ENCODE assay signal across 8 mouse cellular contexts in genomic region chr3:27316559-27317287, GRCm38 (mm10). TPM values are rescaled to one million over a fixed set of nuclear protein-coding genes. Genes with fewer than 3 reads are reported as not detected.
DNase-seq lines count a peak whose midpoint lies in the region; ATAC-seq and TF ChIP-seq lines count a peak whose summit lies in the region.

Tnfsf10 (plus strand) TSS chr3:27317028.

- peak; percentile 31 for DNase-seq in G1E (ENCODE audit: low spot score)
- DNase-seq in induced T-regulatory cell, adult 2 months (ENCODE audit: low read depth) = peak; percentile 90
- peak; percentile 68 for DNase-seq in lung, adult 2 months
- DNase-seq in spleen, postnatal 10 days (ENCODE audit: low spot score in 2 of 2) = peak; percentile 34 to 41
- DNase-seq in right cerebral cortex, postnatal 10 days (ENCODE audit: low spot score in 2 of 2) = no peak
- DNase-seq in cerebellum, postnatal 25 days = no peak

- no peak for TF ChIP-seq CTCF in G1E (IDR thresholded peaks at IDR 0.05; ENCODE audit: low read depth, low read length)
- no peak for TF ChIP-seq CTCF in bone marrow, adult 2 months (IDR thresholded peaks at IDR 0.05; ENCODE audit: control insufficient read depth, insufficient read depth, low read length)
- TF ChIP-seq CTCF in lung, adult 2 months (IDR thresholded peaks at IDR 0.05; ENCODE audit: insufficient read depth, low read length) = no peak

- H3K4me3 ChIP-seq in G1E (ENCODE audit: low read depth, low read length) = peak within 1 kb of the TSS; percentile 75
- H3K4me3 ChIP-seq in bone marrow, adult 2 months (replicated peaks; ENCODE audit: control insufficient read depth, low read depth, low read length) = peak within 1 kb of the TSS; percentile 64
- peak within 1 kb of the TSS; percentile 75 for H3K4me3 ChIP-seq in lung, adult 2 months (replicated peaks; ENCODE audit: extremely low read depth, low read depth, low read length)
- no peak within 1 kb of the TSS for H3K4me3 ChIP-seq in forebrain, embryonic 12.5 days (replicated peaks)

- TF ChIP-seq POLR2A in bone marrow, adult 2 months (IDR thresholded peaks at IDR 0.05; ENCODE audit: borderline replicate concordance, control insufficient read depth, low read depth, low read length) = no peak
- peak; percentile 83; the same call in 1 of the 2 replicates for TF ChIP-seq POLR2A in lung, adult 2 months (IDR thresholded peaks at IDR 0.05; ENCODE audit: borderline replicate concordance, extremely low read depth, low read depth, low read length)

- peak within 1 kb of the TSS; percentile 55 for H3K27ac ChIP-seq in bone marrow, adult 2 months (ENCODE audit: control insufficient read depth, insufficient read depth, low read depth, low read length, poor library complexity)
- H3K27ac ChIP-seq in forebrain, embryonic 12.5 days = no peak within 1 kb of the TSS

- H3K9me3 ChIP-seq in G1E (replicated peaks) = no peaks in the 10 kb centered on the region
- no peaks in the 10 kb centered on the region for H3K9me3 ChIP-seq in forebrain, embryonic 12.5 days

- peaks cover 57% of the 10 kb centered on the region for H3K4me1 ChIP-seq in G1E (ENCODE audit: insufficient read depth, low read depth, low read length)
- H3K4me1 ChIP-seq in bone marrow, adult 2 months (ENCODE audit: control insufficient read depth, insufficient read depth, low read length) = no peaks in the 10 kb centered on the region; the same call in 1 of the 2 replicates
- H3K4me1 ChIP-seq in lung, adult 2 months (ENCODE audit: control insufficient read depth, insufficient read depth, low read length) = no peaks in the 10 kb centered on the region
- H3K4me1 ChIP-seq in forebrain, embryonic 12.5 days = no peaks in the 10 kb centered on the region

- peaks cover 3% of the 10 kb centered on the region for H3K36me3 ChIP-seq in G1E (replicated peaks)
- no peaks in the 10 kb centered on the region for H3K36me3 ChIP-seq in forebrain, embryonic 12.5 days (replicated peaks)

- peak; percentile 52 for ATAC-seq in G1E (ENCODE audit: extremely low read depth, insufficient number of reproducible peaks, low FRiP score, poor library complexity, severe bottlenecking)
- ATAC-seq in forebrain, embryonic 12.5 days (ENCODE audit: low FRiP score) = no peak

- 7% methylated on average over 9 of the region's 9 CpGs for WGBS in bone marrow, adult 2 months
- WGBS in lung, adult 2 months = 12% methylated on average over 9 of the region's 9 CpGs
- WGBS in forebrain, embryonic 12.5 days = 68% methylated on average over 9 of the region's 9 CpGs

- H3K9ac ChIP-seq in forebrain, embryonic 12.5 days = no peak within 1 kb of the TSS

- H3K4me2 ChIP-seq in forebrain, embryonic 12.5 days = no peak within 1 kb of the TSS

- no peaks in the 10 kb centered on the region for H3K27me3 ChIP-seq in G1E (ENCODE audit: insufficient read depth, low read length)
- no peaks in the 10 kb centered on the region for H3K27me3 ChIP-seq in forebrain, embryonic 12.5 days

RNA-seq across cellular contexts. Expression of gene Tnfsf10, which starts in this region (rescaled TPM):
- 2.6 and 4.8 TPM in 2 replicates for total RNA-seq in G1E (2014; fragmentation: Nextera tagmentation)
- 4.7 and 5.3 TPM in 2 replicates for total RNA-seq in G1E (2017)
- polyA plus RNA-seq in G1E (2012) = 0.03 and 0.14 TPM in 2 replicates
- polyA plus RNA-seq in bone marrow, adult 2 months (2011; ENCODE audit: insufficient read depth, insufficient read length, low replicate concordance, missing spikeins) = 1.0 and 1.1 TPM in 2 replicates
- polyA plus RNA-seq in lung, adult 2 months (2012; rRNA removed) = 26.5 and 37.6 TPM in 2 replicates
- polyA plus RNA-seq in forebrain, embryonic 12.5 days (2016; fragmentation: Nextera tagmentation; extraction: Ambion mirVana) = not detected in 2 replicates

Comparison
In these comparisons a context has a peak if more than half of its experiments do, and no peak if none do; other contexts are left out.
1. RNA of gene Tnfsf10 (polyA plus RNA-seq): 26.5 to 37.6 TPM in lung, adult 2 months; 1.0 to 1.1 TPM in bone marrow, adult 2 months, 0.03 to 0.14 TPM in G1E and not detected in forebrain, embryonic 12.5 days; every median in the first group is over 10 times any median in the second.
2. DNase-seq: peak in G1E (single experiment), induced T-regulatory cell, adult 2 months (single experiment), lung, adult 2 months (single experiment) and spleen, postnatal 10 days (2 of 2); none in right cerebral cortex, postnatal 10 days (0 of 2) and cerebellum, postnatal 25 days (0 of 2).